Mouse (Mus musculus): ENCODE results near the gene Per2. TPM values are rescaled to one million over a fixed set of nuclear protein-coding genes. Genes with fewer than 3 reads are reported as not detected.
A peak's percentile ranks its signal among the peaks of the same experiment; 100 is the strongest.

Gene Per2
- total and polyA plus RNA-seq, 2 experiments from 2014 or later, result 3.8 to 10.5 TPM

GRCm38 (mm10) chr1:91381091-91381471 lies 78.0 kb downstream of the Per2 start:
- no peak for TF ChIP-seq CTCF (IDR thresholded peaks at IDR 0.05)
- no peak overlapping the region for H3K27ac ChIP-seq (ENCODE audit: low read depth, low read length)
- H3K4me2 ChIP-seq (ENCODE audit: low read depth, low read length, poor library complexity, severe bottlenecking), result no peak overlapping the region
- no peaks in the 10 kb centered on the region for H3K9me3 ChIP-seq (ENCODE audit: low read length)
- no peak overlapping the region for H3K4me3 ChIP-seq (ENCODE audit: low read depth, low read length)
- ATAC-seq (ENCODE audit: low FRiP score), result no peak
- H3K9ac ChIP-seq (replicated peaks; ENCODE audit: low read length, poor library complexity, severe bottlenecking), result no peak overlapping the region
- WGBS, result 94% methylated on average over 4 of the region's 4 CpGs
- peaks cover 71% of the 10 kb centered on the region for H3K36me3 ChIP-seq (ENCODE audit: insufficient read depth, low read length)
- no peak for DNase-seq (ENCODE audit: low spot score)
- H3K4me1 ChIP-seq (ENCODE audit: insufficient read depth, low read length), result no peaks in the 10 kb centered on the region
- no peaks in the 10 kb centered on the region for H3K27me3 ChIP-seq (ENCODE audit: insufficient read depth, low read length)

GRCm38 (mm10) chr1:91380453-91381090 lies 78.6 kb downstream of the Per2 start:
- Histone ChIP-seq H3K4me3 (ENCODE audit: low read depth, low read length) (no peak overlapping the region), H3K27me3 (ENCODE audit: insufficient read depth, low read length) (no peaks in the 10 kb centered on the region), H3K36me3 (ENCODE audit: insufficient read depth, low read length) (peaks cover 74% of the 10 kb centered on the region), H3K4me1 (ENCODE audit: insufficient read depth, low read length) (no peaks in the 10 kb centered on the region), H3K9me3 (ENCODE audit: low read length) (no peaks in the 10 kb centered on the region), H3K4me2 (ENCODE audit: low read depth, low read length, poor library complexity, severe bottlenecking) (no peak overlapping the region), H3K9ac (replicated peaks; ENCODE audit: low read length, poor library complexity, severe bottlenecking) (no peak overlapping the region), H3K27ac (ENCODE audit: low read depth, low read length) (no peak overlapping the region)
- peak; percentile 95 for TF ChIP-seq CTCF (IDR thresholded peaks at IDR 0.05)
- ATAC-seq (ENCODE audit: low FRiP score), result peak; percentile 78
- DNase-seq (ENCODE audit: low spot score), result peak; percentile 90
- WGBS, result 56% methylated on average over 7 of the region's 7 CpGs

GRCm38 (mm10) chr1:91373414-91373835 lies 85.7 kb downstream of the Per2 start:
- H3K36me3 ChIP-seq (ENCODE audit: insufficient read depth, low read length), result peaks cover 75% of the 10 kb centered on the region
- no peak overlapping the region for H3K4me2 ChIP-seq (ENCODE audit: low read depth, low read length, poor library complexity, severe bottlenecking)
- no peak overlapping the region for H3K9ac ChIP-seq (replicated peaks; ENCODE audit: low read length, poor library complexity, severe bottlenecking)
- WGBS, result 92% methylated on average over 6 of the region's 6 CpGs
- H3K4me1 ChIP-seq (ENCODE audit: insufficient read depth, low read length), result no peaks in the 10 kb centered on the region
- no peaks in the 10 kb centered on the region for H3K9me3 ChIP-seq (ENCODE audit: low read length)
- DNase-seq (ENCODE audit: low spot score), result no peak
- no peak overlapping the region for H3K4me3 ChIP-seq (ENCODE audit: low read depth, low read length)
- no peak overlapping the region for H3K27ac ChIP-seq (ENCODE audit: low read depth, low read length)
- no peaks in the 10 kb centered on the region for H3K27me3 ChIP-seq (ENCODE audit: insufficient read depth, low read length)
- no peak for ATAC-seq (ENCODE audit: low FRiP score)
- TF ChIP-seq CTCF (IDR thresholded peaks at IDR 0.05), result no peak

- no peak for ATAC-seq (ENCODE audit: low FRiP score)
- TF ChIP-seq CTCF (IDR thresholded peaks at IDR 0.05), result no peak
These were observed 89.1 kb downstream of the Per2 start for GRCm38 (mm10) chr1:91370055-91370454.

GRCm38 (mm10) chr1:91369408-91369807 lies 89.7 kb downstream of the Per2 start:
- peaks cover 3% of the 10 kb centered on the region; the same call in 1 of the 2 replicates for H3K4me1 ChIP-seq (ENCODE audit: insufficient read depth, low read length)
- DNase-seq (ENCODE audit: low spot score) (no peak), ATAC-seq (ENCODE audit: low FRiP score) (no peak)
- WGBS, result 75% methylated on average over 4 of the region's 4 CpGs
- no peak overlapping the region for H3K27ac ChIP-seq (ENCODE audit: low read depth, low read length)
- H3K4me3 ChIP-seq (ENCODE audit: low read depth, low read length), result no peak overlapping the region
- TF ChIP-seq CTCF (IDR thresholded peaks at IDR 0.05), result no peak
- no peaks in the 10 kb centered on the region for H3K9me3 ChIP-seq (ENCODE audit: low read length)
- H3K27me3 ChIP-seq (ENCODE audit: insufficient read depth, low read length), result 0 out of 2 replicates have a peak, but pooled peaks cover 3% of the 10 kb centered on the region
- H3K4me2 ChIP-seq (ENCODE audit: low read depth, low read length, poor library complexity, severe bottlenecking), result no peak overlapping the region
- no peak overlapping the region for H3K9ac ChIP-seq (replicated peaks; ENCODE audit: low read length, poor library complexity, severe bottlenecking)
- peaks cover 39% of the 10 kb centered on the region for H3K36me3 ChIP-seq (ENCODE audit: insufficient read depth, low read length)

More at GRCm38 (mm10) chr1:91370055-91370454, 89.1 kb downstream of the Per2 start:
- Histone ChIP-seq H3K9ac (replicated peaks; ENCODE audit: low read length, poor library complexity, severe bottlenecking) (no peak overlapping the region), H3K9me3 (ENCODE audit: low read length) (no peaks in the 10 kb centered on the region), H3K27me3 (ENCODE audit: insufficient read depth, low read length) (0 out of 2 replicates have a peak, but pooled peaks cover 3% of the 10 kb centered on the region), H3K4me1 (ENCODE audit: insufficient read depth, low read length) (peaks cover 3% of the 10 kb centered on the region; the same call in 1 of the 2 replicates), H3K4me3 (ENCODE audit: low read depth, low read length) (no peak overlapping the region), H3K36me3 (ENCODE audit: insufficient read depth, low read length) (peaks cover 44% of the 10 kb centered on the region), H3K27ac (ENCODE audit: low read depth, low read length) (no peak overlapping the region), H3K4me2 (ENCODE audit: low read depth, low read length, poor library complexity, severe bottlenecking) (no peak overlapping the region)
- no peak for DNase-seq (ENCODE audit: low spot score)
- WGBS, result 89% methylated on average over 23 of the region's 23 CpGs

GRCm38 (mm10) chr1:91367295-91367694 lies 91.8 kb downstream of the Per2 start:
- DNase-seq (ENCODE audit: low spot score) (no peak), ATAC-seq (ENCODE audit: low FRiP score) (no peak)
- no peak overlapping the region for H3K4me2 ChIP-seq (ENCODE audit: low read depth, low read length, poor library complexity, severe bottlenecking)
- H3K4me3 ChIP-seq (ENCODE audit: low read depth, low read length), result no peak overlapping the region
- no peak for TF ChIP-seq CTCF (IDR thresholded peaks at IDR 0.05)
- no peak overlapping the region for H3K27ac ChIP-seq (ENCODE audit: low read depth, low read length)
- no peaks in the 10 kb centered on the region for H3K9me3 ChIP-seq (ENCODE audit: low read length)
- peaks cover 18% of the 10 kb centered on the region for H3K36me3 ChIP-seq (ENCODE audit: insufficient read depth, low read length)
- 93% methylated on average over 3 of the region's 3 CpGs for WGBS
- H3K9ac ChIP-seq (replicated peaks; ENCODE audit: low read length, poor library complexity, severe bottlenecking), result no peak overlapping the region
- H3K4me1 ChIP-seq (ENCODE audit: insufficient read depth, low read length), result peaks cover 3% of the 10 kb centered on the region; the same call in 1 of the 2 replicates
- 0 out of 2 replicates have a peak, but pooled peaks cover 3% of the 10 kb centered on the region for H3K27me3 ChIP-seq (ENCODE audit: insufficient read depth, low read length)
